Mouse (Mus musculus) ES-E14 (cell line): ENCODE measurements around the gene Rnf144a. TPM values are rescaled to one million over a fixed set of nuclear protein-coding genes. Genes with fewer than 3 reads are reported as not detected.

ENCODE experiments used
- DNase-seq: peaks from one replicate; pipeline ENCODE4 v3.0.0-alpha.2; 2013; ENCODE audit warnings: low read depth, low spot score
- H3K27ac ChIP-seq: 2 replicates; pipeline ENCODE4 v1.5.1; 2012; ENCODE audit warnings: low read depth, mild to moderate bottlenecking, low read length, moderate library complexity, mixed read lengths; ENCODE audit not compliant: poor library complexity, insufficient read depth, severe bottlenecking
- H3K36me3 ChIP-seq: 2 replicates; pipeline ENCODE4 v1.6.1; 2012; ENCODE audit warnings: mild to moderate bottlenecking, low read length, moderate library complexity, mixed read lengths; ENCODE audit not compliant: control insufficient read depth, poor library complexity, insufficient read depth, severe bottlenecking
- H3K4me1 ChIP-seq, 2 experiments: fragments of 150-350 bp in 1 of 2; sonication (generic) in 1 of 2; 2 replicates each; pipeline ENCODE4 v1.6.1; 2012; ENCODE audit warnings: low read length in 2 of 2, mild to moderate bottlenecking in 1 of 2, mixed read lengths in 1 of 2; ENCODE audit not compliant: control insufficient read depth in 2 of 2, insufficient read depth in 2 of 2, poor library complexity in 1 of 2
- H3K4me3 ChIP-seq, 2 experiments: fragments of 150-350 bp in 1 of 2; sonication (generic) in 1 of 2; 2 replicates each; pipeline ENCODE4 v1.5.1; 2012; ENCODE audit warnings: low read length in 2 of 2, low read depth in 1 of 2, mild to moderate bottlenecking in 1 of 2, mixed read lengths in 1 of 2; ENCODE audit not compliant: insufficient read depth in 1 of 2, poor library complexity in 1 of 2, severe bottlenecking in 1 of 2
- H3K9ac ChIP-seq: 2 replicates; pipeline ENCODE4 v1.6.1; 2012; ENCODE audit warnings: low read depth, mild to moderate bottlenecking, low read length, mixed read lengths; ENCODE audit not compliant: poor library complexity, insufficient read depth, severe bottlenecking
- H3K9me3 ChIP-seq: fragments of 150-350 bp; sonication (generic); 2 replicates; pipeline ENCODE4 v1.6.1; 2012; ENCODE audit warnings: low read depth, mild to moderate bottlenecking, low read length; ENCODE audit not compliant: control insufficient read depth, insufficient read depth
- CHD2 ChIP-seq: IDR thresholded peaks from 2 replicates; pipeline ENCODE4 v1.6.1; 2014; ENCODE audit warnings: mild to moderate bottlenecking, low read depth, low read length, inconsistent platforms
- HCFC1 ChIP-seq: IDR thresholded peaks from 2 replicates; pipeline ENCODE4 v1.6.1; 2012; ENCODE audit warnings: low read length, inconsistent platforms, borderline replicate concordance; ENCODE audit not compliant: insufficient read depth
- MAFK ChIP-seq: IDR thresholded peaks from 2 replicates; pipeline ENCODE4 v1.6.1; 2014; ENCODE audit warnings: mild to moderate bottlenecking, low read depth, low read length, inconsistent platforms; ENCODE audit not compliant: insufficient read depth
- ZC3H11A ChIP-seq: IDR thresholded peaks from 2 replicates; pipeline ENCODE4 v1.6.1; 2012; ENCODE audit warnings: low read depth, mild to moderate bottlenecking, inconsistent platforms, low read length, borderline replicate concordance
- ZNF384 ChIP-seq: IDR thresholded peaks from 2 replicates; pipeline ENCODE4 v1.6.1; 2012; ENCODE audit warnings: low read depth, low read length, inconsistent platforms
- in situ Hi-C, 2 experiments: fragments of 600-800 bp; cut with MboI; formaldehyde crosslinking; loops; one replicate each; pipeline ENCODE4 v1.15.1; 2025; ENCODE audit warnings: low sequenced_read_pairs in 2 of 2, inconsistent platforms in 1 of 2; ENCODE audit not compliant: unreplicated experiment in 2 of 2
- total RNA-seq: library from RNA; depleted of rRNA; stranded (reverse); fragments of 300-350 nt; gene quantifications from 2 replicates; pipeline ENCODE4 v1.2.3, GENCODE M21; 2012

Rnf144a gene
- total RNA-seq, 1 experiment = 1.6 TPM

DNA sequence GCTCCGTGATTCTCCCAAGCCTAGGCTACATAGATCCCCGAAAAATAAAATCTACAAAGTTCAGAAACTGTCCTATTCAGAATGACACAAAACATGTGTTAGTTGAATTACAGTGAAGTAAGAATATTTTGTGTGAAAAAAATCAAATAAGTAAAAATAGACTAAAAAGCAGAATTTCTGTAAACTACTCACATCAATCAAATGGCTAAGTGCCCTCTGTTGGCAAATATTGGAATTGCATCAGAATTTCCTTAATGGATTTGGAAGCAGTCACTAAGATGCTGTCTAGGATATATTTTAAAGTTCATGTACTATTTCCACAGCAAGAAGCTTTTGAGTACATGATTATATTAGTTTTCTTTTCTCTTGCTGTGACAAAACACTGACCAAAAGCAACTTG lies 9.8 kb upstream of the Rnf144a start:
- in situ Hi-C loops = no loop called here
- Histone ChIP-seq H3K36me3 (no peaks in the 10 kb centered on the region), H3K4me3 (no peak overlapping the region), H3K9ac (no peak overlapping the region), H3K27ac (no peak overlapping the region), H3K4me1 (no peaks in the 10 kb centered on the region), H3K9me3 (no peaks in the 10 kb centered on the region)
- peak; percentile 36 for DNase-seq
- TF ChIP-seq MAFK = no peak
- TF ChIP-seq ZC3H11A = no peak
- TF ChIP-seq CHD2 = no peak
- TF ChIP-seq HCFC1 = no peak
- no peak for TF ChIP-seq ZNF384

- TF ChIP-seq MAFK (no peak), CHD2 (no peak), HCFC1 (no peak), ZC3H11A (no peak), ZNF384 (no peak)
- DNase-seq = no peak
- in situ Hi-C loops = no loop called here
Observed at GRCm38 (mm10) chr12:26418322-26418721, 3.3 kb upstream of the Rnf144a start.

GRCm38 (mm10) chr12:26416636-26417295 lies 1.7 kb upstream of the Rnf144a start:
- Histone ChIP-seq H3K9ac (no peak overlapping the region), H3K9me3 (no peaks in the 10 kb centered on the region), H3K4me3 (no peak overlapping the region), H3K4me1 (peaks cover 2 to 7% of the 10 kb centered on the region in 2 experiments; a peak in 2 of 4 replicates), H3K27ac (no peak overlapping the region), H3K36me3 (no peaks in the 10 kb centered on the region)
- TF ChIP-seq MAFK = no peak
- no peak for TF ChIP-seq HCFC1
- TF ChIP-seq ZC3H11A = no peak
- no peak for TF ChIP-seq CHD2
- TF ChIP-seq ZNF384 = no peak
- in situ Hi-C loops = no loop called here
- DNase-seq = no peak

More at GRCm38 (mm10) chr12:26418322-26418721, 3.3 kb upstream of the Rnf144a start:
- Histone ChIP-seq H3K9ac (no peak overlapping the region), H3K27ac (no peak overlapping the region), H3K4me1 (peaks cover 2 to 7% of the 10 kb centered on the region in 2 experiments; a peak in 2 of 4 replicates), H3K9me3 (no peaks in the 10 kb centered on the region), H3K36me3 (no peaks in the 10 kb centered on the region), H3K4me3 (no peak overlapping the region)

DNA sequence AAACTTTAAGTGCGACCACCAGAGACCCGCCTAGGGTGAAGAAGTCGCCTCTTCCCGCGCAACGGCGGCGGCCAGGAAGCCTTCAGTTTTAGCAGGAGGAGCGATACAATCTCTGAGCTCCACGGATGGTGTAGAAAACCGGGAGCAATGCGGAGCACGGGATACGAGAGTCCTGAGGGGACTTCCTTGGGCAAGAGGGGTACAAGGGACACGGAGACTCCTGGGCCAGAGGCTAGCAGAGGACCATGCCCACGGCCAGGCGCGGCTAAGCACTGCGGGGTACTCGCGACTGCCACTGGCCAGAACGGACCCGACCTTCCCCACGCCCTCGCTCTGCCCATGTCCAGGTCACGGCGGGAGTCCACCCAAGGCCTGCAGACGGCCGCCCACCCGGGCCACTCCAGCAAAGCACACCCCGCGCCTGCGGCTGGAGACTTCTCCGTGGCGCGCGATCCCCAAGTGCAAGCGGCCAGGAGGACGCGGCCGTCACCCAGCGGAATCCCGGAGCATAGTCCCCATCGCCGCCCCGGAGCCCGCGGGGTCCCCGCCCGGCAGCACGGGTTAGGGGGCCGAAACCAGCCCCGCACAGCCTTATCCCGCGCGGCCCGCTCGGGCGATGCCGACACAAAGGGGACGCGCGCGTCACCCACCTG lies 477 bp downstream of the Rnf144a start:
- no peak for DNase-seq
- peaks cover 2 to 7% of the 10 kb centered on the region in 2 experiments; a peak in 2 of 4 replicates for H3K4me1 ChIP-seq
- H3K27ac ChIP-seq = no peak overlapping the region
- peak overlapping the region; percentile 74 for H3K9ac ChIP-seq
- no peaks in the 10 kb centered on the region for H3K9me3 ChIP-seq
- peak overlapping the region; percentile 69 to 75 for H3K4me3 ChIP-seq
- TF ChIP-seq MAFK (no peak), ZNF384 (no peak), HCFC1 (no peak), CHD2 (no peak), ZC3H11A (no peak)
- H3K36me3 ChIP-seq = no peaks in the 10 kb centered on the region
- in situ Hi-C loops = no loop called here
